Mouse (Mus musculus) forebrain, embryonic 14.5 days (tissue): ENCODE measurements around the gene Rfx4. TPM values are rescaled to one million over a fixed set of nuclear protein-coding genes. Genes with fewer than 3 reads are reported as not detected.

Experiments used
- ATAC-seq: fragments of 200-750 bp; cut with Nextera tagmentation; 2 replicates; pipeline ENCODE4 v1.8.0; 2017; ENCODE audit warnings: mild to moderate bottlenecking, moderate library complexity
- DNase-seq: peaks from one replicate; pipeline ENCODE4 v3.0.0-alpha.2; 2015; ENCODE audit warnings: low spot score
- H3K27ac ChIP-seq: fragments of 300-500 bp; sonication (generic); 2 replicates; pipeline ENCODE4 v1.5.1; 2014; ENCODE audit warnings: low read depth, mild to moderate bottlenecking, control low read depth, low read length, moderate library complexity
- H3K27me3 ChIP-seq: fragments of 300-500 bp; sonication (generic); replicated peaks from 2 replicates; pipeline ENCODE4 v1.6.1; 2014; ENCODE audit warnings: low read length, control low read depth, mixed read lengths; ENCODE audit not compliant: control insufficient read depth, insufficient read depth
- H3K36me3 ChIP-seq: fragments of 300-500 bp; sonication (generic); 2 replicates; pipeline ENCODE4 v1.6.1; 2014; ENCODE audit warnings: low read length, control low read depth; ENCODE audit not compliant: control insufficient read depth, insufficient read depth
- H3K4me1 ChIP-seq: fragments of 300-500 bp; sonication (generic); 2 replicates; pipeline ENCODE4 v1.6.1; 2014; ENCODE audit warnings: antibody characterized with exemption, low read length, control low read depth; ENCODE audit not compliant: control insufficient read depth, insufficient read depth
- H3K4me2 ChIP-seq: fragments of 300-500 bp; sonication (generic); 2 replicates; pipeline ENCODE4 v1.6.1; 2014; ENCODE audit warnings: mild to moderate bottlenecking, control low read depth, low read length
- H3K4me3 ChIP-seq: fragments of 300-500 bp; sonication (generic); 2 replicates; pipeline ENCODE4 v1.5.1; 2014; ENCODE audit warnings: low read depth, low read length, control low read depth
- H3K9ac ChIP-seq: fragments of 300-500 bp; sonication (generic); 2 replicates; pipeline ENCODE4 v1.6.1; 2014; ENCODE audit warnings: mild to moderate bottlenecking, low read length, control low read depth, moderate library complexity
- H3K9me3 ChIP-seq: fragments of 300-500 bp; sonication (generic); replicated peaks from 2 replicates; pipeline ENCODE4 v1.6.1; 2016; ENCODE audit warnings: low read length, control low read depth, mixed read lengths; ENCODE audit not compliant: control insufficient read depth
- WGBS: fragments of 180-500 bp; shearing (Covaris S2); extraction: QIAGEN DNeasy Blood & Tissue Kit; methylation state at CpG from one replicate; pipeline ENCODE4 v1.1.7; 2014; 5-methylcytosine and 5-hydroxymethylcytosine counted together
- polyA plus RNA-seq: library from polyadenylated mRNA; unstranded; fragments of >200 nt; fragmentation: Nextera tagmentation; extraction: Ambion mirVana; gene quantifications from 2 replicates; pipeline ENCODE4 v1.2.1, GENCODE M21; 2014

Rfx4 gene
- polyA plus RNA-seq, 1 experiment from 2014 or later, result 9.5 TPM

DNA sequence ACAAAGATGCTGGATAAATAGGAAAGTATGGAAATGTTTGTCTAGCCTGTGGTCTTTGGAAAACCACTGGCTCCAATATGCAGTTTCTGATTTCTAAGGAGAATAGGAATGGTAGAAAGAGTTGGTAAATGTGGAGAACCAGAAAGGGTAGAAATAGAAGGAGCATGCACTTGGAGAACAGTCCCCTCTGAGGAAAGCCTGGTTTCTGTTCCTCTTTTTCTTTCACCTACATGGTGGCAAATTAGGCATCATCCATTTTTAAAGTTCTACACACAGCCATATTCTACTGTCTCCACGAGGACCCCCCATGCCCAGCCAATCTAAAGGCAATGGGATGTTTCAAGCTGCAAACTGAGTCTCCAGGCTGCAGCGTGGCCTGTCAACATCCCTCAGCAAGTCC is 81.5 kb downstream of the Rfx4 start:
- no peaks in the 10 kb centered on the region for H3K36me3 ChIP-seq
- H3K27me3 ChIP-seq, result no peaks in the 10 kb centered on the region
- no peak overlapping the region for H3K27ac ChIP-seq
- DNase-seq (no peak), ATAC-seq (no peak)
- H3K9ac ChIP-seq, result no peak overlapping the region
- H3K9me3 ChIP-seq, result no peaks in the 10 kb centered on the region
- WGBS, result 90% methylated on average over 2 of the region's 2 CpGs
- H3K4me2 ChIP-seq, result no peak overlapping the region
- H3K4me1 ChIP-seq, result no peaks in the 10 kb centered on the region
- H3K4me3 ChIP-seq, result no peak overlapping the region

DNA sequence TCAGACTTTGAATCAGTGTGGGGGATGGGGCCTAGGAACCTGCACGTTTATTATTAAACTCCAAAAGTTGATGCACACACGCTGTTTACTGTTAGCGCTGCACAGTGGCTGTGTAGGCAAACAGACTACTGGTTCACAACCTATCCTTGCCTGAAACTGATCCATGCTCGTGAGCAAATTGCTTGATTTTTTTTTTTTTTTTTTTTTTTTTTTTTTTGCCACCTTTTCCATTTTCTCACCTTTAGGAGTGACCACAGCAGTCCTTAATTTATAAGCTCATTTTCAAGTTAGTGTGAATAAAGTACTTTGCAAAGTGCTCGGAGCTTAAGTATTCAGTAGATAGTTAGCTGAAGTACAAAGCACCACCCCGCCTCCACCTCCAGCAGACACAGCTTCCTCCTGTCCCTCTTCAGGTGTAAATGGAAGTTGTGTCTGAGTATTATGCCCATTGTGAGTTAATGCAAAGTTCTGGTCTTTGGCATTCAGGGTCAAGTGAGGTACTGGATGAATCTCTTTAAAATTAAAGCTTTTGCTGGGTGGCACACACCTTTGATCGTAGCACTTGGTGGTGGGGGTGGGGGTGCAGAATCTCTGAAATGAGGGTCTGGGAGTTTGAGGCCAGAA is 83.1 kb downstream of the Rfx4 start:
- no peaks in the 10 kb centered on the region for H3K9me3 ChIP-seq
- H3K4me1 ChIP-seq, result no peaks in the 10 kb centered on the region
- no peaks in the 10 kb centered on the region for H3K36me3 ChIP-seq
- no peak overlapping the region for H3K4me2 ChIP-seq
- no peak overlapping the region for H3K27ac ChIP-seq
- no peaks in the 10 kb centered on the region for H3K27me3 ChIP-seq
- H3K9ac ChIP-seq, result no peak overlapping the region
- ATAC-seq (no peak), DNase-seq (no peak)
- H3K4me3 ChIP-seq, result no peak overlapping the region
- WGBS, result 75% methylated on average over 7 of the region's 7 CpGs

- DNase-seq (no peak), ATAC-seq (no peak)
- 80% methylated on average over 5 of the region's 5 CpGs for WGBS
- H3K27me3 ChIP-seq, result no peaks in the 10 kb centered on the region
- H3K4me3 ChIP-seq, result no peak overlapping the region
- no peak overlapping the region for H3K27ac ChIP-seq
- no peaks in the 10 kb centered on the region for H3K9me3 ChIP-seq
- H3K36me3 ChIP-seq, result no peaks in the 10 kb centered on the region
- H3K4me2 ChIP-seq, result no peak overlapping the region
- peaks cover under 1% of the 10 kb centered on the region; the same call in 1 of the 2 replicates for H3K4me1 ChIP-seq
- no peak overlapping the region for H3K9ac ChIP-seq
These were observed 90.8 kb downstream of the Rfx4 start for GRCm38 (mm10) chr10:84846638-84847037.

DNA sequence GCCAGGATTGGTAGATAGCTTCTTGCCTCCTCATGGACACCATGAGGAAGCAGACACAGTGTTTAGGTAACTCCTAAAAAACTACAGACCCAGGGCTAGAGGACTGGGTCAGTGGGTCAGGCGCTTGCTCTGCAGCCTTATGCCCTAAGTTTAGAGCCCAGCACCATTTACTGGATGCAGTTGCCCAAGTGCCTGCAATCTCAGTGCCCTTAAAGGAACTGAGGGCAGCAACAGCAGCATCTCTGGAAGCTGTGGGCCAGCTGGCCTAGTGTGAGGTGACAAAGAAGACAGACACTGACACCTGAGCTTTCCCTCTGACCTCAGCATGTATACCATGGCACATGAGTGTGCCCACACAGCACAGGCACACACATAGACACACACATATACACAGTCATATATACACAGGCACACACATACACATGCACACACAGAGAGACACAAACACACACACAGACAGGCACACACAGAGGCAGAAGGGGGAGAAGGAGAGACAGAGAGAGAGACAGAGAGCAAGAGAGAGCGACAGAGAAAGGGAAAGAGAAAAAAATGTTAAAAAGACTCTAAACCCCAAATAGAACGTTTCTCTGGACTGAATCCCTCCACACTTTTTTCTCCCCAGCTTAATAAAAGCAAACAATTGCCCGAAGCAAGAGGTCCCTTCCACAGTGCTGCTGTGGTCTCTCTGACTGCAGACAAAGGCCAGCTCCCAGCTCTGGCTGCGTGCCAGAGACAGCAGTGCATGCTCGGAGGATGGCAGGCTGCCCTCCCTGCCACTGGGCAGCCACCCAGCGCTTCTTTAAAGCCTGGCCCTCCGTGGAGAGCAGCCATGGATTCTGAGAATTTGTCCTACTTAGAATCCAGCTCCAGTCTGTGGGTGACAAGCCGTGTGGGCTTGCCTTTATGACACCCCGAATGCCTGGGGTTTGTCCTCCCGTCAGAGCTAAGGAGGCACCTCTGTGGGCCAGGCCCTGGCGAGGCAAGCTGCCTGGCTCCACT is 96.4 kb downstream of the Rfx4 start:
- Histone ChIP-seq H3K27ac (peak overlapping the region; percentile 40), H3K4me3 (no peak overlapping the region), H3K9ac (peak overlapping the region; percentile 6; the same call in 1 of the 2 replicates), H3K4me2 (0 out of 2 replicates have a peak overlapping the region, but pooled peaks have one; percentile 4), H3K36me3 (no peaks in the 10 kb centered on the region), H3K27me3 (no peaks in the 10 kb centered on the region), H3K9me3 (no peaks in the 10 kb centered on the region), H3K4me1 (peaks cover 13% of the 10 kb centered on the region)
- ATAC-seq (peak; percentile 92), DNase-seq (peak; percentile 92)
- WGBS, result 18% methylated on average over 12 of the region's 12 CpGs

DNA sequence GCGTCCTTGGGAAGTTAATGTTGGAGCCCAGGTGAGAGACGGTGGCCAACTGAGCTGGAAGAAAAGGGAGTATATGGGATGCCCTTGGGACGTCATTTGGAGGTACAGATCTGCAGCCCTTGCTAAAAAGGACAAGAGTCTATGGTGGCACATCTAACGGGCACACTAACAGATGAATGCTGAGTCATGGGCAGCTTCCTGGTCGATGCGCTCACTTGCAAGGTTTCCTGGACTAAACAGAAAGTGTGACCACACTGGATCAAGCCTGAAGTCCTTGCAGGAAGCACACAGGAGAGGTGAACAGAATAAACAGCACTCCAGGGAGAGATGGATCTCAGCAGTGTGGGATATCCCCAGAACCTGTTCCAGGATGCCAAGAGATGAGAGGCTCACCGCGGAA is 98.2 kb downstream of the Rfx4 start:
- no peak overlapping the region for H3K27ac ChIP-seq
- H3K4me3 ChIP-seq, result no peak overlapping the region
- ATAC-seq (no peak), DNase-seq (no peak)
- H3K27me3 ChIP-seq, result no peaks in the 10 kb centered on the region
- no peak overlapping the region for H3K4me2 ChIP-seq
- WGBS, result 90% methylated on average over 8 of the region's 8 CpGs
- peaks cover 23% of the 10 kb centered on the region for H3K4me1 ChIP-seq
- H3K36me3 ChIP-seq, result no peaks in the 10 kb centered on the region
- no peak overlapping the region for H3K9ac ChIP-seq
- no peaks in the 10 kb centered on the region for H3K9me3 ChIP-seq

- Histone ChIP-seq H3K4me2 (no peak overlapping the region), H3K27ac (no peak overlapping the region), H3K9me3 (no peaks in the 10 kb centered on the region), H3K4me3 (no peak overlapping the region), H3K27me3 (no peaks in the 10 kb centered on the region), H3K36me3 (no peaks in the 10 kb centered on the region), H3K4me1 (peaks cover 35% of the 10 kb centered on the region), H3K9ac (no peak overlapping the region)
- 85% methylated on average over 11 of the region's 11 CpGs for WGBS
- ATAC-seq (no peak), DNase-seq (no peak)
These were observed 99.6 kb downstream of the Rfx4 start for GRCm38 (mm10) chr10:84855466-84855865.

DNA sequence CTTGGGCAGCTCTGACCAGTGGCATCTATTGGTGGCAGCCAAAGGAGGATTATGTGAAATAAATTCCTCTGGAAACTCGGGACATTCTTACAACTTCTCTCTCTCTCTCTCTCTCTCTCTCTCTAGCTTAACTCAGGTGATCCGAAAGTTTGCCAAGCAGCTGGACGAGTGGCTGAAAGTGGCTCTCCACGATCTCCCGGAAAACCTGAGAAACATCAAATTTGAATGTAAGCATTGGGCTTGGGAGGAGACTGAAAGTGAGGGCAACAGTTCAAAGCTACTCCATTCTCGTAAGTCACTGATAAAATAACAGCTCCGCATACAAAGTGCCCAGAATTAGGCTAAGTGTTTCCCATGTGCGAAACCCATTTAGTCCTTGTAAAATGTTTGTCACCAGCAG is 102.5 kb downstream of the Rfx4 start:
- H3K9ac ChIP-seq, result no peak overlapping the region
- H3K4me2 ChIP-seq, result no peak overlapping the region; the same call in 1 of the 2 replicates
- DNase-seq (no peak), ATAC-seq (no peak)
- H3K4me3 ChIP-seq, result no peak overlapping the region
- H3K36me3 ChIP-seq, result 0 out of 2 replicates have a peak, but pooled peaks cover 3% of the 10 kb centered on the region
- no peaks in the 10 kb centered on the region for H3K9me3 ChIP-seq
- H3K4me1 ChIP-seq, result peaks cover 22% of the 10 kb centered on the region
- 0 out of 2 replicates have a peak, but pooled peaks cover 4% of the 10 kb centered on the region for H3K27me3 ChIP-seq
- 26% methylated on average over 8 of the region's 8 CpGs for WGBS
- H3K27ac ChIP-seq, result no peak overlapping the region

GRCm38 (mm10) chr10:84858806-84859496 is 103.1 kb downstream of the Rfx4 start:
- DNase-seq, result peak; percentile 75
- Histone ChIP-seq H3K27ac (peak overlapping the region; percentile 57), H3K27me3 (0 out of 2 replicates have a peak, but pooled peaks cover 4% of the 10 kb centered on the region), H3K4me2 (peak overlapping the region; percentile 30), H3K9ac (no peak overlapping the region; the same call in 1 of the 2 replicates), H3K9me3 (no peaks in the 10 kb centered on the region), H3K4me3 (no peak overlapping the region), H3K4me1 (peaks cover 22% of the 10 kb centered on the region), H3K36me3 (0 out of 2 replicates have a peak, but pooled peaks cover 3% of the 10 kb centered on the region)
- 1% methylated on average over 14 of the region's 14 CpGs for WGBS
- ATAC-seq, result peak; percentile 44; the same call in 1 of the 2 replicates
